Mouse (Mus musculus): ENCODE measurements around the gene Matk. TPM values are rescaled to one million over a fixed set of nuclear protein-coding genes. Genes with fewer than 3 reads are reported as not detected.

Gene Matk
- total RNA-seq, 1 experiment = 0.85 TPM

DNA sequence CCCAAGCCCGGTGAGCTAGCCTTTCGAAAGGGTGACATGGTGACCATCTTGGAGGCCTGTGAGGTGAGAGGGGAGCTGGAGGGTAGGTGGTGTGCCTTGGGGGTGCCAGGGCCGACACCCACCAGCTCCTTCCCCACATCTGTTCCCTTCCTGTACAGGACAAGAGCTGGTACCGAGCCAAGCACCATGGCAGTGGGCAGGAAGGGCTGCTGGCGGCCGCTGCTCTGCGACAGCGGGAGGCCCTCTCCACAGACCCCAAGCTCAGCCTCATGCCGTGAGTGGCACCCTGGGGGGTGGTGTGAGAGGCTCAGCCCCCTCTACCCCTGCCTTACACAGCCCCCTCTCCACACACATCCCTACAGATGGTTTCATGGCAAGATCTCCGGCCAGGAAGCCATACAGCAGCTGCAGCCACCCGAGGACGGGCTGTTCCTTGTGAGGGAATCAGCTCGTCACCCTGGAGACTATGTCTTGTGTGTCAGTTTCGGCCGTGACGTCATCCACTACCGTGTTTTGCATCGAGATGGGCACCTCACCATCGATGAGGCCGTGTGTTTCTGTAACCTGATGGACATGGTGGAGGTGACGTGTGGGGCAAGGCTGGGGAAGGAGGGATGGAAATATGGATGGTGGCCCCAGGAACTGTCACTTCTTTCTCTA lies 6.6 kb downstream of the Matk start:
- H3K9ac ChIP-seq (ENCODE audit: insufficient read depth, low read depth, low read length, poor library complexity, severe bottlenecking) = no peak overlapping the region
- no peak overlapping the region for H3K4me3 ChIP-seq (ENCODE audit: insufficient read depth in 1 of 2, low read depth in 1 of 2, low read length in 2 of 2, poor library complexity in 1 of 2, severe bottlenecking in 1 of 2)
- TF ChIP-seq ZC3H11A (IDR thresholded peaks at IDR 0.05; ENCODE audit: borderline replicate concordance, low read depth, low read length) = no peak
- TF ChIP-seq MAFK (IDR thresholded peaks at IDR 0.05; ENCODE audit: insufficient read depth, low read depth, low read length) = no peak

DNA sequence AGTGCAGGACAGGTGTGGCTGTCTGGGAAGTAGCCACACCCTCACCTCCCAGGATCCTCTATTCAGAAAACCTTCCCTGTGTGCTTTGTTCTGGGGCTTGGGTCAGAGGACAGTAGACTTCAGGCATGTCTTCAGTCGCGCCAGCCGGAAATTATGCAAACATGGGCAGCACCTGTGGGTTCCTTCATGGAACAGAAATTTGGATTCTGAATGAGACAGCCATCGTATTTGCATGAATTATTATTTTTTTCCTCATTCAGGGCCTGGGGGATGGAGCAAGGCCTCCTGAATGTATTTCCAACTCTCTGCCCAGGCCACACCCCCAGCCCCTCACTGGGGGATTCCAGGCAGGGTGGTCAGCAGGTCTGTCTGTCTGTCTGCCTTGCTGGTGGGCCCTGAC lies 8.3 kb downstream of the Matk start:
- Histone ChIP-seq H3K9ac (ENCODE audit: insufficient read depth, low read depth, low read length, poor library complexity, severe bottlenecking) (no peak overlapping the region), H3K36me3 (ENCODE audit: control insufficient read depth, insufficient read depth, low read length, poor library complexity, severe bottlenecking) (peaks cover 22% of the 10 kb centered on the region; the same call in 1 of the 2 replicates), H3K4me3 (ENCODE audit: insufficient read depth in 1 of 2, low read depth in 1 of 2, low read length in 2 of 2, poor library complexity in 1 of 2, severe bottlenecking in 1 of 2) (no peak overlapping the region), H3K27ac (ENCODE audit: insufficient read depth, low read depth, low read length, poor library complexity, severe bottlenecking) (no peak overlapping the region), H3K4me1 (ENCODE audit: control insufficient read depth in 2 of 2, insufficient read depth in 2 of 2, low read length in 2 of 2, poor library complexity in 1 of 2) (peaks cover 3 to 13% of the 10 kb centered on the region in 2 experiments; a peak in 1 of 4 replicates), H3K9me3 (ENCODE audit: control insufficient read depth, insufficient read depth, low read depth, low read length) (no peaks in the 10 kb centered on the region)
- in situ Hi-C loops (cut with MboI; ENCODE audit: low sequenced_read_pairs in 2 of 2, unreplicated experiment in 2 of 2) = no loop called here
- DNase-seq (ENCODE audit: low read depth, low spot score) = no peak
- TF ChIP-seq HCFC1 (IDR thresholded peaks at IDR 0.05; ENCODE audit: borderline replicate concordance, insufficient read depth, low read length) (no peak), MAFK (IDR thresholded peaks at IDR 0.05; ENCODE audit: insufficient read depth, low read depth, low read length) (no peak), CHD2 (IDR thresholded peaks at IDR 0.05; ENCODE audit: low read depth, low read length) (no peak), ZNF384 (IDR thresholded peaks at IDR 0.05; ENCODE audit: low read depth, low read length) (no peak), ZC3H11A (IDR thresholded peaks at IDR 0.05; ENCODE audit: borderline replicate concordance, low read depth, low read length) (no peak)

More for the DNA sequence above, 6.6 kb downstream of the Matk start:
- no peak overlapping the region for H3K27ac ChIP-seq (ENCODE audit: insufficient read depth, low read depth, low read length, poor library complexity, severe bottlenecking)
- DNase-seq (ENCODE audit: low read depth, low spot score) = no peak
- peaks cover 3 to 10% of the 10 kb centered on the region in 2 experiments; a peak in 1 of 4 replicates for H3K4me1 ChIP-seq (ENCODE audit: control insufficient read depth in 2 of 2, insufficient read depth in 2 of 2, low read length in 2 of 2, poor library complexity in 1 of 2)
- in situ Hi-C loops (cut with MboI; ENCODE audit: low sequenced_read_pairs in 2 of 2, unreplicated experiment in 2 of 2) = no loop called here
- H3K36me3 ChIP-seq (ENCODE audit: control insufficient read depth, insufficient read depth, low read length, poor library complexity, severe bottlenecking) = peaks cover 9% of the 10 kb centered on the region; the same call in 1 of the 2 replicates
- H3K9me3 ChIP-seq (ENCODE audit: control insufficient read depth, insufficient read depth, low read depth, low read length) = no peaks in the 10 kb centered on the region

DNA sequence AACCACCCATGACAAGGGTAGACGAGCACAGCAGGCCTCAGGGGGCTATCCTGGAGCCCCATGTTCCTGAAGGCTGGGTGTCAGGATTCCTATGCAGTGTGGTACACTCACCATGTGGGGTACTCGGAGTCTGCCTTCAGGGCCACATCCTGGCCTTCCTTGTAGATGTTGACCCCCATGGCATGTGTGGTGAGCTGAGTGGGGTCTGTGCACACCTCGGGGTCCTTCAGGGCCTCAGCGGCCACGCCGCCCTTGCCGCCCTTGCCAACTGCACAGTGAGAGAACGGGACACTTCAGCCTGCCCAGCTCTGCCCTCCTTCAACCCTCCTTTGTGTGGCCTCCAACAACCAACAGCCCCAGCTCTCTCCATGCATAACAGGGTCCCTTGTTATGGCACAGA lies 12.8 kb downstream of the Matk start:
- Histone ChIP-seq H3K27ac (ENCODE audit: insufficient read depth, low read depth, low read length, poor library complexity, severe bottlenecking) (no peak overlapping the region), H3K4me1 (ENCODE audit: control insufficient read depth in 2 of 2, insufficient read depth in 2 of 2, low read length in 2 of 2, poor library complexity in 1 of 2) (peaks cover 3 to 10% of the 10 kb centered on the region in 2 experiments; a peak in 2 of 4 replicates), H3K9ac (ENCODE audit: insufficient read depth, low read depth, low read length, poor library complexity, severe bottlenecking) (peak overlapping the region; percentile 9; the same call in 1 of the 2 replicates), H3K4me3 (ENCODE audit: insufficient read depth in 1 of 2, low read depth in 1 of 2, low read length in 2 of 2, poor library complexity in 1 of 2, severe bottlenecking in 1 of 2) (no peak overlapping the region), H3K36me3 (ENCODE audit: control insufficient read depth, insufficient read depth, low read length, poor library complexity, severe bottlenecking) (peaks cover 22% of the 10 kb centered on the region; the same call in 1 of the 2 replicates), H3K9me3 (ENCODE audit: control insufficient read depth, insufficient read depth, low read depth, low read length) (no peaks in the 10 kb centered on the region)
- in situ Hi-C loops (cut with MboI; ENCODE audit: low sequenced_read_pairs in 2 of 2, unreplicated experiment in 2 of 2) = no loop called here
- no peak for DNase-seq (ENCODE audit: low read depth, low spot score)
- TF ChIP-seq ZNF384 (IDR thresholded peaks at IDR 0.05; ENCODE audit: low read depth, low read length) (no peak), MAFK (IDR thresholded peaks at IDR 0.05; ENCODE audit: insufficient read depth, low read depth, low read length) (no peak), ZC3H11A (IDR thresholded peaks at IDR 0.05; ENCODE audit: borderline replicate concordance, low read depth, low read length) (no peak), CHD2 (IDR thresholded peaks at IDR 0.05; ENCODE audit: low read depth, low read length) (no peak), HCFC1 (IDR thresholded peaks at IDR 0.05; ENCODE audit: borderline replicate concordance, insufficient read depth, low read length) (no peak)

DNA sequence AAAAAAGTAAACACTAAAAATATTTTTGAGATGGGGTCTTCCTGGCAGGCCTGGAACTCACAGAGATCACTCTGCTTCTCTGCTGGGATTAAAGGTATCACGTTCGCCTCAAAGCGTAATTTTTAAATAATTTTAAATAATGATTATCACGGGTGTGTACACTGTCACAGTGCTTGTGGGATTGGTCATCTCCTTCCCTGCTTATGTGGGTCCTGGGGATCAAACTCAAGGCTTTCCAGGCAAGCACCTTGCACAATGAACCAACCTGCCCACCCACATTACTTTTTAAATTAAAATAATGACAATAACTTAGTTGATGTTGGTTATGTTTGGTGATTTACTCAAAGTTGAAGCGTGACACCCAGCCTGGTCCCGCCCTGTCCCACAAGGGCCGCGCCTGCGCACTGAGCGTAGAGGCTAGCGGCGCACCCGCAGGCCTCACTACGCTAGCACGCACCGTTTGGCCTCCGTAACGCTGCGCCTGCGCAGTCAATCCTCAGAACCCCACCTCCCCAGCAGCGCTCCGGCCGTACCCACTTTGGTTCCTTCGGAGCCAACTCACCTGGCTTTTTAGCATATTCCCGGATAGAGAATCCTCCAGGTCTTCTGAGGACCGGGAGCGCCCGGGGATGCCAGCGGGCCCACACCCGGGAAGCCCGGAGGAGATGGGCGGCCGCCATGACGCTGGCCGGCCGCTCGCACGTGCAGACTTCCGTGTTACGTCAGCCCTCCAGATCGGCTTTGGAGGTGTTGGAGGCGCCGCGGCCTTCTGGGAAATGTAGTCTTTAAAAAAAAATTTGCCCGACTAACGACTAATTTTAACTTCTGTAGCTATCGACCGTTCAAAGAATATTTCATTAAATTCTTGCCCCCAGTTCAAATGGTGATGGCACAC lies 13.7 kb downstream of the Matk start, which contains the start of the genes Mrpl54 and Apba3:
TSS of gene Mrpl54 (minus strand) at position 724 of the 895 bp plus-strand sequence.
TSS of gene Apba3 (plus strand) at position 750 of the 895 bp plus-strand sequence.
- peak within 1 kb of the TSS; percentile 91 for H3K27ac ChIP-seq (ENCODE audit: insufficient read depth, low read depth, low read length, poor library complexity, severe bottlenecking)
- H3K4me1 ChIP-seq (ENCODE audit: control insufficient read depth in 2 of 2, insufficient read depth in 2 of 2, low read length in 2 of 2, poor library complexity in 1 of 2) = peaks cover under 1 to 5% of the 10 kb centered on the region in 2 experiments; a peak in 2 of 4 replicates
- peak; percentile 93 for TF ChIP-seq HCFC1 (IDR thresholded peaks at IDR 0.05; ENCODE audit: borderline replicate concordance, insufficient read depth, low read length)
- TF ChIP-seq CHD2 (IDR thresholded peaks at IDR 0.05; ENCODE audit: low read depth, low read length) = no peak
- DNase-seq (ENCODE audit: low read depth, low spot score) = peak; percentile 94
- H3K4me3 ChIP-seq (ENCODE audit: insufficient read depth in 1 of 2, low read depth in 1 of 2, low read length in 2 of 2, poor library complexity in 1 of 2, severe bottlenecking in 1 of 2) = peak within 1 kb of the TSS; percentile 79 to 98
- peaks cover 29% of the 10 kb centered on the region; the same call in 1 of the 2 replicates for H3K36me3 ChIP-seq (ENCODE audit: control insufficient read depth, insufficient read depth, low read length, poor library complexity, severe bottlenecking)
- H3K9me3 ChIP-seq (ENCODE audit: control insufficient read depth, insufficient read depth, low read depth, low read length) = no peaks in the 10 kb centered on the region
- in situ Hi-C loops (cut with MboI; ENCODE audit: low sequenced_read_pairs in 2 of 2, unreplicated experiment in 2 of 2) = no loop called here
- H3K9ac ChIP-seq (ENCODE audit: insufficient read depth, low read depth, low read length, poor library complexity, severe bottlenecking) = peak within 1 kb of the TSS; percentile 91

Measured in ES-E14 (cell line).